ENCODE assay signal across 7 mouse cellular contexts in genomic region chr13:37992638-37993371, GRCm38 (mm10). TPM values are rescaled to one million over a fixed set of nuclear protein-coding genes. Genes with fewer than 3 reads are reported as not detected.
A peak's percentile ranks its signal among the peaks of the same experiment; 100 is the strongest.
DNase-seq lines count a peak whose midpoint lies in the region; ATAC-seq and TF ChIP-seq lines count a peak whose summit lies in the region.

No protein-coding gene starts in this region.

- H3K4me2 ChIP-seq in embryonic facial prominence, embryonic 14.5 days (ENCODE audit: low read depth, low read length) = peak overlapping the region; percentile 55
- peak overlapping the region; percentile 73 for H3K4me2 ChIP-seq in hindbrain, postnatal 0 days (ENCODE audit: low read depth, low read length)

- WGBS in embryonic facial prominence, embryonic 14.5 days = 7% methylated on average over 10 of the region's 10 CpGs
- 11% methylated on average over 10 of the region's 10 CpGs for WGBS in hindbrain, postnatal 0 days

- peak overlapping the region; percentile 99 for H3K9ac ChIP-seq in embryonic facial prominence, embryonic 14.5 days (ENCODE audit: low read depth, low read length)
- H3K9ac ChIP-seq in hindbrain, postnatal 0 days (replicated peaks; ENCODE audit: low read length) = peak overlapping the region; percentile 92

- H3K9me3 ChIP-seq in embryonic facial prominence, embryonic 14.5 days (ENCODE audit: control insufficient read depth, low read length) = no peaks in the 10 kb centered on the region
- no peaks in the 10 kb centered on the region for H3K9me3 ChIP-seq in hindbrain, postnatal 0 days (ENCODE audit: low read length)

- peak overlapping the region; percentile 94 for H3K27ac ChIP-seq in embryonic facial prominence, embryonic 14.5 days (replicated peaks; ENCODE audit: low read depth, low read length)
- no peak overlapping the region for H3K27ac ChIP-seq in hindbrain, postnatal 0 days

- peak overlapping the region; percentile 96 for H3K4me3 ChIP-seq in embryonic facial prominence, embryonic 14.5 days (ENCODE audit: low read depth, low read length)
- H3K4me3 ChIP-seq in hindbrain, postnatal 0 days (ENCODE audit: low read length) = peak overlapping the region; percentile 79

- no peaks in the 10 kb centered on the region for H3K4me1 ChIP-seq in embryonic facial prominence, embryonic 14.5 days (ENCODE audit: control insufficient read depth, insufficient read depth, low read length)
- no peaks in the 10 kb centered on the region for H3K4me1 ChIP-seq in hindbrain, postnatal 0 days (ENCODE audit: insufficient read depth, low read length)

- TF ChIP-seq CTCF in hindbrain, postnatal 0 days (IDR thresholded peaks at IDR 0.05; ENCODE audit: low read depth) = no peak

- H3K27me3 ChIP-seq in embryonic facial prominence, embryonic 14.5 days (replicated peaks; ENCODE audit: control insufficient read depth, insufficient read depth, low read length) = no peaks in the 10 kb centered on the region
- no peaks in the 10 kb centered on the region for H3K27me3 ChIP-seq in hindbrain, postnatal 0 days (ENCODE audit: insufficient read depth, low read length)

- H3K36me3 ChIP-seq in embryonic facial prominence, embryonic 14.5 days (ENCODE audit: control insufficient read depth, insufficient read depth, low read length) = peaks cover 39% of the 10 kb centered on the region
- H3K36me3 ChIP-seq in hindbrain, postnatal 0 days (ENCODE audit: insufficient read depth, low read length) = peaks cover 22% of the 10 kb centered on the region; the same call in 1 of the 2 replicates

- ATAC-seq in embryonic facial prominence, embryonic 14.5 days (ENCODE audit: low read depth) = no peak
- no peak for ATAC-seq in hindbrain, postnatal 0 days

- DNase-seq in retina, embryonic 14.5 days (ENCODE audit: low spot score) = peak; percentile 13
- no peak for DNase-seq in retina, postnatal 1 day
- peak; percentile 29 for DNase-seq in embryonic facial prominence, embryonic 14.5 days (ENCODE audit: low spot score)
- no peak for DNase-seq in hindbrain, postnatal 0 days (ENCODE audit: low spot score)
- DNase-seq in mesoderm, embryonic 11.5 days (ENCODE audit: low read depth, low spot score) = peak; percentile 28
- DNase-seq in layer of hippocampus, postnatal 14 days (ENCODE audit: low spot score in 2 of 2) = no peak
- no peak for DNase-seq in thymus, adult 18-20 months

RNA-seq across cellular contexts. Expression of gene Ssr1, which starts 1.2 kb away (rescaled TPM):
- polyA plus RNA-seq in embryonic facial prominence, embryonic 14.5 days (2014; fragmentation: Nextera tagmentation; extraction: Ambion mirVana) = 162 and 167 TPM in 2 replicates
- 23.3 and 32.6 TPM in 2 replicates for total RNA-seq in hindbrain, postnatal 0 days (2014; rRNA removed)
- 76.3 and 80.0 TPM in 2 replicates for polyA plus RNA-seq in hindbrain, postnatal 0 days (2015; fragmentation: Nextera tagmentation; extraction: Ambion mirVana)
- total RNA-seq in layer of hippocampus, postnatal 14 days (2021) = 10 to 100 TPM; 81.9 to 82.1 TPM

RNA-seq across cellular contexts. Expression of gene Riok1, which starts 44.0 kb away (rescaled TPM):
- polyA plus RNA-seq in embryonic facial prominence, embryonic 14.5 days (2014; fragmentation: Nextera tagmentation; extraction: Ambion mirVana) = 36.9 and 42.4 TPM in 2 replicates
- total RNA-seq in hindbrain, postnatal 0 days (2014; rRNA removed) = 27.9 and 31.1 TPM in 2 replicates
- polyA plus RNA-seq in hindbrain, postnatal 0 days (2015; fragmentation: Nextera tagmentation; extraction: Ambion mirVana) = 44.0 and 44.7 TPM in 2 replicates
- 10 to 100 TPM; 21.0 to 29.2 TPM for total RNA-seq in layer of hippocampus, postnatal 14 days (2021)

RNA-seq across cellular contexts. Expression of gene Cage1, which starts 44.1 kb away (rescaled TPM):
- 0.86 and 1.1 TPM in 2 replicates for polyA plus RNA-seq in embryonic facial prominence, embryonic 14.5 days (2014; fragmentation: Nextera tagmentation; extraction: Ambion mirVana)
- 2.0 and 3.5 TPM in 2 replicates for total RNA-seq in hindbrain, postnatal 0 days (2014; rRNA removed)
- polyA plus RNA-seq in hindbrain, postnatal 0 days (2015; fragmentation: Nextera tagmentation; extraction: Ambion mirVana) = 3.3 and 3.4 TPM in 2 replicates
- total RNA-seq in layer of hippocampus, postnatal 14 days (2021) = 1 to 10 TPM; 3.1 to 3.2 TPM

Comparison
In these comparisons a context has a peak if more than half of its experiments do, and no peak if none do; other contexts are left out.
1. DNase-seq: peak in retina, embryonic 14.5 days (single experiment), embryonic facial prominence, embryonic 14.5 days (single experiment) and mesoderm, embryonic 11.5 days (single experiment); none in retina, postnatal 1 day (single experiment), hindbrain, postnatal 0 days (single experiment), layer of hippocampus, postnatal 14 days (0 of 2) and thymus, adult 18-20 months (0 of 2).